Mouse (Mus musculus) brain, embryonic 14.5 days (tissue): ENCODE results near the gene Gm15517.

Experiments
- CTCF ChIP-seq: fragments of 200-500 bp; IDR thresholded peaks from 2 replicates; pipeline ENCODE4 v1.5.1; 2012; ENCODE audit warnings: inconsistent platforms, mild to moderate bottlenecking, moderate library complexity, borderline replicate concordance; ENCODE audit not compliant: insufficient read depth, insufficient read length; ENCODE audit errors: extremely low read depth
- POLR2A ChIP-seq: fragments of 200-500 bp; IDR thresholded peaks from 2 replicates; pipeline ENCODE4 v1.6.1; 2012; ENCODE audit warnings: mild to moderate bottlenecking, inconsistent platforms, borderline replicate concordance; ENCODE audit not compliant: poor library complexity, insufficient read depth, insufficient read length, severe bottlenecking; ENCODE audit errors: extremely low read depth

DNA sequence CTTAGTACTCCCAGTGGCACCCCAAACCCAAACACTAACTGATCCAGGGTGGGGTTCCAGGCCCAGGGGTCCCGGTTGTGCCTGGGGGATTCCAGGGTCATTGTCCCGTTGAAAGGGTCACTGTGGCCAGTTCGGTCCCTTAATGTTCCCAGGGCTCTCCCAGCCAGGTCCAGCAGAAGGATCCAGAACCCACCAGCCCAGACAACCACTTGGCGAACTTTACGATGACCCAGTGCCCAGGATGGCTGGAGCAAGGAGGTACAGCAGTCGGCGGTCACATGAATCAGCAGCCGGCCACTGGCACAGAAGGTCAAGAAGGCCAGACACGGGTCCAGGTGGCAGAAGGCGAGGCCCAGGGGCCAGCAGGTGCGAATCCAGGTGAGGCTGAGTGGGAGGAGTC lies 6.9 kb downstream of the Gm15517 start:
- TF ChIP-seq CTCF (no peak), POLR2A (no peak)
